ENCODE assay signal across 12 mouse cellular contexts in genomic region chr10:94565410-94566221, GRCm38 (mm10).
DNase-seq lines count a peak whose midpoint lies in the region; ATAC-seq and TF ChIP-seq lines count a peak whose summit lies in the region.
"Had no signal": no experiment of that assay in that cellular context is flagged by ENCODE, and none has a peak within 500 bp of the region (broad histone marks: within the 10 kb centered on the region; RNA-seq: fewer than 3 reads in every experiment).

No protein-coding gene starts in this region.

- no peaks in the 10 kb centered on the region for H3K27me3 ChIP-seq in hindbrain, embryonic 16.5 days (replicated peaks; ENCODE audit: control insufficient read depth, insufficient read depth, low read length)
- no peaks in the 10 kb centered on the region for H3K27me3 ChIP-seq in hindbrain, embryonic 11.5 days (ENCODE audit: control insufficient read depth, insufficient read depth, low read length)
- H3K27me3 ChIP-seq in MEL (ENCODE audit: control insufficient read depth in 1 of 2, insufficient read depth in 2 of 2, low read length in 2 of 2), result no peaks in the 10 kb centered on the region
- no peaks in the 10 kb centered on the region for H3K27me3 ChIP-seq in liver, adult 2 months (ENCODE audit: control insufficient read depth, insufficient read depth, low read length)
- H3K27me3 ChIP-seq in neural tube, embryonic 15.5 days (replicated peaks), result no peaks in the 10 kb centered on the region
- H3K27me3 ChIP-seq: lung, embryonic 15.5 days had no signal

- TF ChIP-seq RAD21 in MEL (IDR thresholded peaks at IDR 0.05; ENCODE audit: low read depth, low read length), result no peak

- 61% methylated on average over 7 of the region's 7 CpGs for WGBS in hindbrain, embryonic 16.5 days
- WGBS in hindbrain, embryonic 11.5 days, result 64% methylated on average over 7 of the region's 7 CpGs
- WGBS in liver, adult 2 months, result 61% methylated on average over 7 of the region's 7 CpGs
- 67% methylated on average over 7 of the region's 7 CpGs for WGBS in neural tube, embryonic 15.5 days

- peak; percentile 24 for DNase-seq in embryo, embryonic 10 days (ENCODE audit: low spot score)
- no peak for DNase-seq in embryo, embryonic 9.5 days (ENCODE audit: extremely low spot score)
- no peak for DNase-seq in hindbrain, embryonic 11.5 days (ENCODE audit: low spot score)
- peak; percentile 92 for DNase-seq in MEL (ENCODE audit: low read depth, low spot score)
- DNase-seq in liver, adult 2 months (ENCODE audit: extremely low read depth, low read depth, low spot score), result no peak
- DNase-seq: adrenal gland, adult 2 months; cerebellum, adult 8-10 months; thymus, postnatal 4 days had no signal

- 0 out of 2 replicates have a peak overlapping the region, but pooled peaks have one; percentile 27 for H3K9ac ChIP-seq in hindbrain, embryonic 16.5 days (ENCODE audit: low read depth, low read length)
- no peak overlapping the region for H3K9ac ChIP-seq in hindbrain, embryonic 11.5 days (ENCODE audit: low read depth, low read length)
- H3K9ac ChIP-seq in MEL (ENCODE audit: control insufficient read depth, low read depth, low read length, poor library complexity, severe bottlenecking), result 0 out of 2 replicates have a peak overlapping the region, but pooled peaks have one; percentile 13
- H3K9ac ChIP-seq in liver, adult 2 months (ENCODE audit: low read depth, low read length), result no peak overlapping the region
- H3K9ac ChIP-seq in neural tube, embryonic 15.5 days (replicated peaks), result no peak overlapping the region
- H3K9ac ChIP-seq: lung, embryonic 15.5 days had no signal

- H3K36me3 ChIP-seq in hindbrain, embryonic 16.5 days (ENCODE audit: control insufficient read depth, insufficient read depth, low read length), result no peaks in the 10 kb centered on the region
- no peaks in the 10 kb centered on the region for H3K36me3 ChIP-seq in hindbrain, embryonic 11.5 days (ENCODE audit: control insufficient read depth, insufficient read depth, low read length)
- peaks cover 0 to 25% of the 10 kb centered on the region in 2 experiments; a peak in 2 of 4 replicates for H3K36me3 ChIP-seq in MEL (ENCODE audit: control insufficient read depth in 1 of 2, insufficient read depth in 2 of 2, low read length in 2 of 2)
- H3K36me3 ChIP-seq in liver, adult 2 months (ENCODE audit: control insufficient read depth, insufficient read depth, low read length), result no peaks in the 10 kb centered on the region
- no peaks in the 10 kb centered on the region for H3K36me3 ChIP-seq in neural tube, embryonic 15.5 days
- H3K36me3 ChIP-seq: lung, embryonic 15.5 days had no signal

- 0 out of 4 replicates have a peak, but pooled peaks of 1 of the 2 experiments have one; percentile 31 for TF ChIP-seq POLR2A in MEL (IDR thresholded peaks at IDR 0.05; ENCODE audit: control insufficient read depth in 1 of 2, insufficient read depth in 1 of 2, low read depth in 1 of 2, low read length in 2 of 2, poor library complexity in 1 of 2)
- no peak for TF ChIP-seq POLR2A in liver, adult 2 months (IDR thresholded peaks at IDR 0.05; ENCODE audit: extremely low read depth, insufficient read depth, low read length)

- H3K4me3 ChIP-seq in hindbrain, embryonic 16.5 days (ENCODE audit: low read length), result no peak overlapping the region
- H3K4me3 ChIP-seq in hindbrain, embryonic 11.5 days (ENCODE audit: low read depth, low read length), result no peak overlapping the region
- peak overlapping the region; percentile 8 to 23; a peak in 2 of 4 replicates for H3K4me3 ChIP-seq in MEL (ENCODE audit: control insufficient read depth in 1 of 2, insufficient read depth in 1 of 2, low read depth in 2 of 2, low read length in 2 of 2)
- no peak overlapping the region for H3K4me3 ChIP-seq in liver, adult 2 months (ENCODE audit: insufficient read depth, low read depth, low read length)
- H3K4me3 ChIP-seq in neural tube, embryonic 15.5 days (replicated peaks), result no peak overlapping the region
- H3K4me3 ChIP-seq: lung, embryonic 15.5 days had no signal

- peaks cover 4% of the 10 kb centered on the region for H3K4me1 ChIP-seq in hindbrain, embryonic 16.5 days (ENCODE audit: control insufficient read depth, insufficient read depth, low read depth, low read length)
- no peaks in the 10 kb centered on the region for H3K4me1 ChIP-seq in hindbrain, embryonic 11.5 days (replicated peaks; ENCODE audit: control insufficient read depth, insufficient read depth, low read length)
- peaks cover 15 to 26% of the 10 kb centered on the region in 2 experiments for H3K4me1 ChIP-seq in MEL (ENCODE audit: control insufficient read depth in 1 of 2, insufficient read depth in 2 of 2, low read length in 2 of 2)
- peaks cover 10% of the 10 kb centered on the region for H3K4me1 ChIP-seq in liver, adult 2 months (ENCODE audit: control insufficient read depth, insufficient read depth, low read length)
- peaks cover 10% of the 10 kb centered on the region for H3K4me1 ChIP-seq in neural tube, embryonic 15.5 days
- H3K4me1 ChIP-seq: lung, embryonic 15.5 days had no signal

- H3K4me2 ChIP-seq in hindbrain, embryonic 16.5 days (ENCODE audit: low read length), result no peak overlapping the region
- no peak overlapping the region for H3K4me2 ChIP-seq in hindbrain, embryonic 11.5 days (replicated peaks; ENCODE audit: low read depth, low read length)
- H3K4me2 ChIP-seq in neural tube, embryonic 15.5 days, result no peak overlapping the region
- H3K4me2 ChIP-seq: lung, embryonic 15.5 days had no signal

- ATAC-seq in hindbrain, embryonic 16.5 days, result no peak
- ATAC-seq in hindbrain, embryonic 11.5 days (ENCODE audit: low FRiP score), result no peak
- ATAC-seq in neural tube, embryonic 15.5 days (ENCODE audit: low FRiP score), result no peak
- ATAC-seq in granulocyte monocyte progenitor cell, adult 5-6 weeks (replicated peaks; ENCODE audit: poor library complexity, severe bottlenecking), result no peak

- H3K9me3 ChIP-seq in hindbrain, embryonic 16.5 days (ENCODE audit: control insufficient read depth, low read length), result no peaks in the 10 kb centered on the region
- no peaks in the 10 kb centered on the region for H3K9me3 ChIP-seq in hindbrain, embryonic 11.5 days (ENCODE audit: control insufficient read depth, low read length)
- H3K9me3 ChIP-seq in MEL (replicated peaks; ENCODE audit: insufficient read depth, low read length), result no peaks in the 10 kb centered on the region
- no peaks in the 10 kb centered on the region for H3K9me3 ChIP-seq in neural tube, embryonic 15.5 days (replicated peaks)
- H3K9me3 ChIP-seq: lung, embryonic 15.5 days had no signal

- H3K27ac ChIP-seq in hindbrain, embryonic 16.5 days (ENCODE audit: low read depth, low read length), result no peak overlapping the region
- H3K27ac ChIP-seq in hindbrain, embryonic 11.5 days (ENCODE audit: low read depth, low read length), result no peak overlapping the region
- H3K27ac ChIP-seq in MEL (ENCODE audit: control insufficient read depth, low read depth, low read length), result peak overlapping the region; percentile 95
- peak overlapping the region; percentile 76 for H3K27ac ChIP-seq in liver, adult 2 months (replicated peaks; ENCODE audit: insufficient read depth, low read depth, low read length)
- no peak overlapping the region for H3K27ac ChIP-seq in neural tube, embryonic 15.5 days (replicated peaks)
- H3K27ac ChIP-seq: lung, embryonic 15.5 days had no signal

- no peaks in the 10 kb centered on the region for H3K79me2 ChIP-seq in MEL (ENCODE audit: control insufficient read depth, insufficient read depth, low read length, poor library complexity)
- peaks cover 19% of the 10 kb centered on the region for H3K79me2 ChIP-seq in liver, adult 2 months (ENCODE audit: control insufficient read depth, insufficient read depth, low read length)

- peak; percentile 99 for TF ChIP-seq EP300 in MEL (IDR thresholded peaks at IDR 0.05; ENCODE audit: low read depth in 1 of 2, low read length in 2 of 2)

- no peak for TF ChIP-seq CTCF in MEL (IDR thresholded peaks at IDR 0.05 in 2 of 3, conservative IDR thresholded peaks at IDR 0.05 in 1 of 3; ENCODE audit: control insufficient read depth in 1 of 3, insufficient read depth in 1 of 3, low read depth in 2 of 3, low read length in 3 of 3, poor library complexity in 1 of 3, severe bottlenecking in 1 of 3)
- TF ChIP-seq CTCF in liver, adult 2 months (IDR thresholded peaks at IDR 0.05; ENCODE audit: low read depth, low read length), result no peak

TF ChIP-seq in MEL, 35 proteins besides CTCF, POLR2A, EP300 and RAD21 (continues in another document):
- no peak for TF ChIP-seq ZC3H11A (IDR thresholded peaks at IDR 0.05; ENCODE audit: low read depth, low read length)
- 0 out of 2 replicates have a peak, but pooled peaks have one; percentile 15 for TF ChIP-seq ZMIZ1 (IDR thresholded peaks at IDR 0.05; ENCODE audit: low read depth, low read length)
- TF ChIP-seq NRF1 (IDR thresholded peaks at IDR 0.05; ENCODE audit: insufficient read depth, low read depth, low read length, poor library complexity, severe bottlenecking), result no peak
- TF ChIP-seq JUND (IDR thresholded peaks at IDR 0.05; ENCODE audit: low read depth, low read length), result 0 out of 2 replicates have a peak, but pooled peaks have one; percentile 58
- peak; percentile 94 for TF ChIP-seq TAL1 (IDR thresholded peaks at IDR 0.05; ENCODE audit: low read length)
- no peak for TF ChIP-seq USF2 (IDR thresholded peaks at IDR 0.05; ENCODE audit: borderline replicate concordance in 1 of 2, insufficient read depth in 1 of 2, low read depth in 1 of 2, low read length in 2 of 2)
- TF ChIP-seq BHLHE40 (IDR thresholded peaks at IDR 0.05; ENCODE audit: borderline replicate concordance, low read depth, low read length), result peak; percentile 72
- peak; percentile 96 for TF ChIP-seq RCOR1 (IDR thresholded peaks at IDR 0.05; ENCODE audit: low read depth, low read length)
- TF ChIP-seq MAX (IDR thresholded peaks at IDR 0.05; ENCODE audit: low read length), result no peak
- peak; percentile 50; the same call in 1 of the 2 replicates for TF ChIP-seq TBP (IDR thresholded peaks at IDR 0.05; ENCODE audit: low read depth, low read length)
- TF ChIP-seq POLR2AphosphoS2 (IDR thresholded peaks at IDR 0.05; ENCODE audit: low read length), result peak; percentile 23; the same call in 1 of the 2 replicates
- TF ChIP-seq ETS1 (IDR thresholded peaks at IDR 0.05; ENCODE audit: low read depth, low read length), result peak; percentile 98
- TF ChIP-seq GATA1 (IDR thresholded peaks at IDR 0.05; ENCODE audit: low read depth, low read length), result peak; percentile 100
- 0 out of 2 replicates have a peak, but pooled peaks have one; percentile 12 for TF ChIP-seq MYC (IDR thresholded peaks at IDR 0.05; ENCODE audit: low read depth, low read length)
- peak; percentile 44; the same call in 1 of the 2 replicates for TF ChIP-seq CHD2 (IDR thresholded peaks at IDR 0.05; ENCODE audit: low read length)
- TF ChIP-seq CHD1 (IDR thresholded peaks at IDR 0.05; ENCODE audit: low read depth, low read length), result no peak
- TF ChIP-seq ELF1 (IDR thresholded peaks at IDR 0.05; ENCODE audit: low read depth, low read length), result 0 out of 2 replicates have a peak, but pooled peaks have one; percentile 42
- TF ChIP-seq KAT2A (conservative IDR thresholded peaks at IDR 0.05; ENCODE audit: low read depth, low read length), result no peak
- TF ChIP-seq TCF12 (IDR thresholded peaks at IDR 0.05; ENCODE audit: low read depth, low read length), result peak; percentile 99

Comparison
In these comparisons a context has a peak if more than half of its experiments do, and no peak if none do; other contexts are left out.
1. DNase-seq: peak in embryo, embryonic 10 days (single experiment) and MEL (single experiment); none in embryo, embryonic 9.5 days (single experiment), hindbrain, embryonic 11.5 days (single experiment) and liver, adult 2 months (single experiment).
2. H3K9ac ChIP-seq: peak in hindbrain, embryonic 16.5 days (single experiment) and MEL (single experiment); none in hindbrain, embryonic 11.5 days (single experiment), liver, adult 2 months (single experiment) and neural tube, embryonic 15.5 days (single experiment).
3. H3K27ac ChIP-seq: peak in MEL (single experiment) and liver, adult 2 months (single experiment); none in hindbrain, embryonic 16.5 days (single experiment), hindbrain, embryonic 11.5 days (single experiment) and neural tube, embryonic 15.5 days (single experiment).
4. H3K4me3 ChIP-seq: peak in MEL (2 of 2); none in hindbrain, embryonic 16.5 days (single experiment), hindbrain, embryonic 11.5 days (single experiment), liver, adult 2 months (single experiment) and neural tube, embryonic 15.5 days (single experiment).